Mouse (Mus musculus): ENCODE results near the gene Trpc4ap.

Gene Trpc4ap

DNA sequence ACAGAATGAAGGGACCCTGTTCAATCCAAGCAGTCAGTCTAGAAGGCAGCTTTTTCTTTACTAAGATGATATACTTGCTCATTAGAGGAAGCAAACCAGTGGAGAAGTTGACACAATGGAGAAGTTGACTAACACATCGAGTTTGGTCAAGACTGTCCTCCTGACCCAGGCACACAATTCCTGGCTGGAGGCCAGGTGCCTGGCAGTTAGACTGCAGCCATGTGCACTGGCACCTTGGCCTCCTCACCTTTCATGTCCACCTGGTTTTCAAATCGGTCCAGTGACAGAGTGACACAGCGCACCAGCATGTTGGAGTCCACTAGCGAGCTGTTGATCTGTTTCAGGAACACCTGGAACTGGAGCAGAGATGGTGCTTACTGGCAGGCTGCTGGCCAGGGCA, 54.8 kb downstream of the Trpc4ap start:
- DNase-seq, result no peak

DNA sequence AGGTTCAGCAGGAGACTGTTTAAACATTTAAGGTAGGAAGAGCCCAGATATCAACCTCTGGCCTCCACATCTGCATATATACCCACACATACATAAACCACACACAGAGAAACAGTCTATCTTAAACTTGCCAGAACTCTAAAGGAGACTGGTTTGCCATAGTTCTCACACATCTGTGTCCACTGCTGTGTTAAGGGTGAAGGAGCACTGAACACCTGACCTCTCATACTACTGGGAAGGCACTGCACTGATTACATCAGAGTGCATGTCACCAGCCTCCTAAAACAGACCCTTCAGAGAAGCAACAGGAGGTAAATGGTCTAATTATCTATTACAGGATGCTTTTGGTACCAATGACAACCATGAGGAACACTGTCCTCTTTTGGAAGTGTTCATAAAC, 55.3 kb downstream of the Trpc4ap start:
- DNase-seq, result no peak

DNA sequence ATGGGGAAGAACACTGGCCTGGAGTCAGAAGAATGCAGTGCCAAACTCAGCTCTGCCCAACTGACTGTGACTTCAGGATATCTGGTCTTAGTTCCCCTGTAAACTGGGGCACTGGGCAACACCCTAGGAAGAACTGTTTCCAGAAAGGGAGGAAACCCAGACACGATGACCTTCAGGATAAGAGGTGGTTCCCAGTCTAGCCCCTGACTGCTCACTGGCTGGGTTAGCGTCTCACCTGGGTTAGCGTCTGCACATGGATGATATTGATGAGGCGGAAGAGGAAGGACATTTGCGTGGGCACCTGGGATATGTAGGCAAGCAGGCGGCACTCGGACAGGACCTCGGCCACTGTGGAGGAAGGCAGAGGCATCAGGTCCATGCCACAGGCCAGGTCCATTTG, 56.2 kb downstream of the Trpc4ap start:
- no peak for DNase-seq

DNA sequence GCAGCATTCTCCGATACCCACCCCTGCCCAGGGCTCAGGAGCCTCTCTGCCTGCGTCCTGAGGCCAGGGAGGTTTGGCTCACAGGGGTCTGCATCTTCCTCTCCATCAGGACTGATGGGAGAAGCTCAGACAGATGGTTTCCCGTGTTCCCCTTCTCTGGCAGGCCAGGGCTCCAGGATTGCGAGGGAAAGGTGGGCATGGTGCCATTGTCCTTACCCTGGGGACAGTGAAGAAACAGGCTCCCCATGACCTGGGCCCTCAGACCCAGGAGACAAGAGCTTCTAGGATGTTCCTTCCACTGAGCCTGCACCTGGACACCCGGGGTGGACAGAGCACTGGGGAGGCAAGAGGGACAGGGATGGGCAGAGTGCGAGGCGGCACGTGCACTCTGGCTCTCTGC, 57.6 kb downstream of the Trpc4ap start:
- DNase-seq, result peak; percentile 43 to 56

DNA sequence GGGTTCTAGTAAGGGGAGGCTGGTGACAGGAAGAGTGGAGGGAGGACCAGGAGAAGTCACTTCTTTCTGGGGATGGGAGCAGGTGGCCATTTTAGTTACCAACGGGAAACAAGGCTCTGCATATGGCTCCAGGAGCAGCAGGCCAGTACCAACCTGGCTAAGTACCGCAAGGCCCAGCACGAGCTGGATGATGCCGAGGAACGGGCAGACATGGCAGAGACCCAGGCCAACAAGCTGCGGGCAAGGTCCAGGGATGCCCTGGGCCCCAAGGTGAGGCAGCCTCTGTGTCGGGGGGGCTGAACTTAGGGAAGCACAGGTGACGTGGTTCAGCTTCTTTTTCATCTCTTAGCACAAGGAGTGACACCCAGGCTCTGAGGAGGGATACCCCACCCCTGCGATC, 58.5 kb downstream of the Trpc4ap start:
- peak; percentile 64 to 72 for DNase-seq

DNA sequence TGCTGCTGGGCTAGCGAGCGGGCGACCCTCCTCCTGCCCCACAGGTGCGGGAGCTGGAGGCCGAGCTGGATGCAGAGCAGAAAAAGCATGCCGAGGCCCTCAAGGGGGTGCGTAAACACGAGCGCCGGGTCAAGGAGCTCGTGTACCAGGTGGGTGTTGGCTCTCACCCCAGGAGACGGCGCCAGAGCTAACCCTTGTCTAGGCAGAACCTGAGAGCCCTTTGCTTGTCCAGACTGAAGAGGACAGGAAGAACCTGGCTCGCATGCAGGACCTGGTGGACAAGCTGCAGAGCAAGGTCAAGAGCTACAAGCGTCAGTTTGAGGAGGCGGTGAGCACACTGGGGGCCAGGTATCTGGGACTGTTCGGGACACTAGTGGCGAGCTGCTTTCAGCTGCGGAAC, 59.1 kb downstream of the Trpc4ap start:
- DNase-seq, result peak in 1 of 2 experiments; percentile 40

DNA sequence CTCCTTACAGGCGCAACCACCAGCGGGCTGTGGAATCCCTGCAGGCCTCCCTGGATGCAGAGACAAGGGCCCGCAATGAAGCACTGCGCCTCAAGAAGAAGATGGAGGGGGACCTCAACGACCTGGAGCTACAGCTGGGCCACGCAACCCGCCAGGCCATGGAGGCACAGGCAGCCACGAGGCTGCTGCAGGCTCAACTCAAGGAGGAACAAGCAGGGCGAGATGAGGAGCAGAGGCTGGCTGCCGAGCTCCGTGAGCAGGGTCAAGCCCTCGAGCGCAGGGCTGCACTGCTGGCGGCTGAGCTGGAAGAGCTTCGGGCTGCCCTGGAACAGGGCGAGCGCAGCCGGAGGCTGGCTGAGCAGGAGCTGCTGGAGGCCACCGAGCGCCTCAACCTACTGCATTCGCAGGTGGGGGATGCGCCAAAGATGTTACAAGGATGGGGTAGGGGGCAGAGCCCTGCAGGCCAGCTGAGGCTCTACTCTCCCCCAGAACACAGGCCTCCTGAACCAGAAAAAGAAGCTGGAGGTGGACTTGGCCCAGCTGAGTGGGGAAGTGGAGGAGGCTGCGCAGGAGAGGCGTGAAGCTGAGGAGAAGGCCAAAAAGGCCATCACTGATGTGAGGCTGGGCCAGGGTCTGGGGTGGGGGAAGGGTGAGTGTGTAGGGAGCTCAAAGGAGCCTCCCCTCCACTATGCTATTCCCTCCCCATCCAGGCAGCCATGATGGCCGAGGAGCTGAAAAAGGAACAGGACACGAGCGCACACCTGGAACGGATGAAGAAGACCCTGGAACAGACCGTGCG, 59.8 kb downstream of the Trpc4ap start:
- DNase-seq, result peak in 1 of 2 experiments; percentile 29

DNA sequence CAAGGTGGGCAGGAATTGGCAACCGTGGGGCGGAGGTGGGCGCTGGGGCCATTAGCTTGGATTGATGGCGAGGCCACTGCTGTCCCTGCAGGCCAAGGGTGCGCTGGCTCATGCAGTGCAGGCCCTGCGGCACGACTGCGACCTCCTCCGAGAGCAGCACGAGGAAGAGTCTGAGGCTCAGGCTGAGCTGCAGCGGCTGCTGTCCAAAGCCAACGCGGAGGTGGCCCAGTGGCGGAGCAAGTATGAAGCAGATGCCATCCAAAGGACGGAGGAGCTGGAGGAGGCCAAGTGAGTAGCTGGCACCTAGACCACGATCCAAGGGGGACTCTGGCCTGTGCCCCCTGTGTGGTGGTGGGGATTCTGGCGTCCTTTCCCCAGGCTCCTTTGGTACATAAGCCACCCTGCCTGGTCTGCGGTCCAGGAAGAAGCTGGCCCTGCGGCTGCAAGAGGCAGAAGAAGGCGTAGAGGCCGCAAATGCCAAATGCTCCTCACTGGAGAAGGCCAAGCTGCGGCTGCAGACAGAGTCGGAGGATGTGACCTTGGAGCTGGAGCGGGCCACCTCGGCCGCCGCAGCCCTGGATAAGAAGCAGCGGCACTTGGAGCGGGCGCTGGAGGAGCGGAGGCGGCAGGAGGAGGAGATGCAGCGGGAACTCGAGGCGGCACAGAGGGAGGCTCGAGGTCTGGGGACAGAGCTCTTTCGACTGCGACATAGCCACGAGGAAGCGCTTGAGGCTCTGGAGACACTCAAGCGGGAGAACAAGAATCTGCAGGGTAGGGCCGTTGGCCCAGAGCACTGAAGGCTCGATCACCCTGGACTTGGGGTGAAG, 61.4 kb downstream of the Trpc4ap start:
- DNase-seq, result peak; percentile 64 to 70

DNA sequence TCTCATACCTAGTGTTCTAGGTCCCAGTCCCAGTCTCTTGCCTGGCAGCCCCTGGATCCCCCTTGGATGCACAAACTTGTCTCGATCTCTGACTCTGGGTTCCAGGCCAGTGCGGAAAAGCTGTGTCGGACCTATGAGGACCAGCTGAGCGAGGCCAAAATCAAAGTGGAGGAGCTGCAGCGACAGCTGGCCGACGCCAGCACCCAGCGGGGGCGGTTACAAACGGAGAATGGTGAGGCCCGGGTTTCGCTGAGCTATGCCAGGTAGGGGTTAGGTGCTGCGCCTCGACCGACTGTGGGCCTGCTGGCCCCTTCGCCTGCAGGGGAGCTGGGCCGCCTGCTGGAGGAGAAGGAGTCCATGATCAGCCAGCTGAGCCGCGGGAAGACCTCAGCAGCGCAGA, 62.0 kb downstream of the Trpc4ap start:
- peak; percentile 48 to 54 for DNase-seq

DNA sequence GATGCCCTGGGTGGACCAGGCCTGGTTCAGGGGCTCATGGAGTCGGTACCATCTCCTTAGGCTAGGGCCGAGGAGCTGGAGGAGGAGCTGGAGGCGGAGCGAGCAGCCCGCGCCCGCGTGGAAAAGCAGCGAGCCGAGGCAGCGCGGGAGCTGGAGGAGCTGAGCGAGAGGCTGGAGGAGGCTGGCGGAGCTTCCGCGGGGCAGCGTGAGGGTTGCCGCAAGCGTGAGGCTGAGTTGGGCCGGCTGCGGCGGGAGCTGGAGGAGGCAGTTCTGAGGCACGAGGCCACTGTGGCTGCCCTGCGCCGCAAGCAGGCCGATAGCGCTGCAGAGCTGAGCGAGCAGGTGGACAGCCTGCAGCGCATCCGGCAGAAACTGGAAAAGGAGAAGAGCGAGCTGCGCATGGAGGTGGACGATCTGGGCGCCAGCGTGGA, 62.9 kb downstream of the Trpc4ap start:
- DNase-seq, result peak; percentile 84

DNA sequence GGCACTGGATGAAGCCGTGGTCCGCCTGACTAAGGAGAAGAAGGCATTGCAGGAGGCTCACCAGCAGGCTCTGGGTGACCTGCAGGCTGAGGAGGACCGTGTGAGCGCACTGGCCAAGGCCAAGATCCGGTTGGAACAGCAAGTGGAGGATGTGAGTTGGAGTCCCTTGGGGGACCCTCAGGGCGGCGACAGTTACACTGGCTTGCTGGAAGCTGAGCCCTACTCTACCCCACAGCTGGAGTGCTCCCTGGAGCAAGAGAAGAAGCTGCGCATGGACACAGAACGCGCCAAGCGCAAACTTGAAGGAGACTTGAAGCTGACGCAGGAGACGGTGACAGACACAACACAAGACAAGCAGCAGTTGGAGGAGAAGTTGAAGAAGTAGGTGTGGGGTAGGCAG, 63.7 kb downstream of the Trpc4ap start:
- DNase-seq, result peak in 1 of 2 experiments; percentile 27

DNA sequence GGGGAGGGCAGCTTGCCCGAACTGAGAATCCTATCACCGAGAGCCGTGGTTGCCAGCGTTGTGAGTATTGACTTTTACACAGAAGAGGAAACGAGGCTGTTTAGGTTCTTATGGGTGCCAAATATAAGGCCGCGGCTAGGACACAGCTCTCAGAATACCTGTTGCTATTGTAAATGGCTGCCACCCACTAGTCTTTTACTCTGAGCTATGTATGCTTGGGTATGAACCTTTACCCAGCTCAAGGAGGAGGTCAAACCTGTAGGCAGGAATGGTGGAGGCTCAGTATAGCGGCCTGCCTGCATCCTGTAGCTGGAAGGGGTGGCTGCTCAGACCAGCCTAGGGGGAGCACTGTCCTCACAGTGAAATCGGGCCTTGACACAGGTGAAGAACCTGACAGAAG, 64.1 kb downstream of the Trpc4ap start:
- DNase-seq, result no peak

DNA sequence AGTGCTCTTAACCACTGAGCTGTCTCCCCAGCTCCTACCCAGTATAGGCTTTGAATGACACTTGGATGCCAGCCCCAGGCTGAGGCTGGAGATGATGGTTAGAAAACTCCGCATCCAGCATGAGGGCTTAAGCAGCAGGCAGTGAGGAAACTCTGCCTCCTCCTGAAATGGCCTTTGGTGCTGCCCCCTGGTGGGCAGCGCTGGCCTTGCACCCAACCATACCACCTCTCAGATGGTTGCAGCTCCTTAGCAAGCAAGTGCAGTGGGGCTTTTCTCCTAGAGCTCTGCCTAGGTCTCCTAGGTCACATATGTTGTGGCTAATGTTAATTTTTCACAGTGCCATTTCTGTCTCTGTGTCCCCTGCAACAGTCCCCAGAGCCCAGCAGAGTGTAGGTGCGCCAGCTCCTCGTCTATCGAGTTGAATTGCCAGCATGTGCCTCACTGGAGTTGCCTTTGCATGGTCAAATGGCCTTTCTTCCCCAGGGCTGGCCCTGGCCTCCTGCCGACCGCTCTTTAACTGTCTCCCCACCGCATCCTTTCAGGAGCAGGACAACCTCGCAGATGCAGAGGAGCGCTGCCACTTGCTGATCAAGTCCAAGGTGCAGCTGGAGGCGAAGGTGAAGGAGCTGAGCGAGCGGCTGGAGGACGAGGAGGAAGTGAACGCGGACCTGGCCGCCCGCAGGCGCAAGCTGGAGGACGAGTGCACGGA, 65.0 kb downstream of the Trpc4ap start:
- peak; percentile 84 to 89 for DNase-seq

DNA sequence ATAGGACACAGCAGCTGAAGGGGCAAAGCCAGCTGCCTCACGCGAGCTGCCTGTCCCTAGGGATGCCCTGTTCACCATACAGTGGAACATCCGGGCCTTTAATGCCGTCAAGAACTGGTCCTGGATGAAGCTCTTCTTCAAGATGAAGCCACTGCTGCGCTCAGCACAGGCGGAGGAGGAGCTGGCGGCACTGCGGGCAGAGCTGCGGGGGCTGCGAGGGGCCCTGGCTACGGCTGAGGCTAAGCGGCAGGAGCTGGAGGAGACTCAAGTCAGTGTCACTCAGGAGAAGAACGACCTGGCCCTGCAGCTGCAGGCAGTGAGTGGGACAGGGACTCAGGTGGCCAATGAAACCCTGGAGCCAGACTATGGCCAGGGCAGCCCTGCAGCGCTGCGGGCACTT, 65.9 kb downstream of the Trpc4ap start:
- DNase-seq, result no peak

DNA sequence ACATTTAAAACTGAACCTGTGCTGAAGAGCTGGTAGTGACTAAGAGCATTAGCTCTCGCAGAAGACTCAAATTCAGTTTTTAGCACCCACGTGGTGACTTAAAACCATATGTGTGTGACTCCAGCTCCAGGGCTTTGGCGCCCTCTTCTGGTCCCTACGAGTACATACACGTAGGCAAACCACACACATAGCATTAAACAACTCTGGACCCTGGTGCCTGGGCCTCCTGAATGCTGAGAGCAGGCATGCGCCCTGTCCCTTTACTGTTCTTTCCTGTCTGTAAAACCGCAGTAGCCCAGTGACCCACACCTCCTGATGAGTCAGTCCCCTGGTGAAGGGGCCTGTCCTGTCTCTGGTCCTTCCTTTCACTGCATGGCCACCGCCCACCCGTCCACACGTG, 67.5 kb downstream of the Trpc4ap start:
- DNase-seq, result peak; percentile 38 to 57

DNA sequence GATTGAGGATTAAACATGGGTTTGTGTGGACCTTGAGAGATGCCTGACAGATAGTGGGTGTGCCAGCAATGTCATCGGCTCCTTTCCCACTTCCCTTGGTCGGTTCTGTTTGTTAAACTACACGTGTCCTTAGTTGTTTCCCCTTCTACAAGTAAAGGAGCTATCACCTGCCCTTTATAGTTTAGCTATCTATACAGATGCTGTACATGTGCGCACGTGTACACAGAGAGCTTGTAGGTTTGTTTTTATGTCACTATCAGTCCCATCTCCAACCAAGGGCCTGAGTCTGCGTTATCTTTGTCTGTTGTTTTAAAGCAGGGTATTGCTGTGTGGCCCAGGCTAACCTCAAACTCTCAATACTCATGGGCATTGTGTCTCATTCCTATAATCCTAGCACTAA, 68.2 kb downstream of the Trpc4ap start:
- DNase-seq, result no peak

DNA sequence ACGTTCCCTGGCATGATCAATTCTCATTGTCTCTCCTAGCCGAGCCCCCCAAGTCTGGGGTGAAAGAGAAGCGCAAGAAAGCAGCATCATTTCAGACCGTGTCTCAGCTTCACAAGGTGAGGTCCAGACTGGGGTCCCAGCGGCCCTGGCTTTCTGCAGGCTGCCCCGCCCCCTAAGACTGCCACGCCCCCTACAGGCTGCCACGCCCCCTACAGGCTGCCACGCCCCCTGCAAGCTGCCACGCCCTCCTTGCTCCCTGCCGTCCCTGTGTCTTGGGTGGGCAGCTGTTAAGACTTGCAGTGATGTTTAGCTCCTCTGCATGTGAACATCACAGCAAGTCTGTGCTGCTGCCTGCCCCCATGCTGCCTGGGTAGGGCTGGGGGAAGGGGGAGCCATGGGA, 69.6 kb downstream of the Trpc4ap start:
- peak in 1 of 2 experiments; percentile 10 for DNase-seq

DNA sequence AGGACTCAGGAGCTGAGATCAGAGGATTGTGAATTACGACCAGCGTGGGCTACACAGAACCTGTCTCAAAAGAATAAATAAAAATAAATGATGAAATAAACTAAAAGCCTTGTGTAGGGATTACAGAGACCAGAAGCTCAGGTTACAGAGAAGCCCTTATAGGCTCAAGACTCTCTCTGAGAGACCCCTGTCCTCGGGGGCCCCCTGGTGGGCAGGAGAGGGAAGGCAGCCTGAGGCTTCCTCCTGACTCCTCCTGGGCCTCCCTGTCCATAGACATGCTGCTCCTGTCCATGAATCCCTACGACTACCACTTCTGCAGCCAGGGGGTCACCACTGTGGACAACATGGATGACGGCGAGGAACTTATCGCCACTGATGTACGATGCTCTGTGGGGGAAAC, 72.4 kb downstream of the Trpc4ap start:
- peak; percentile 93 to 97 for DNase-seq

DNA sequence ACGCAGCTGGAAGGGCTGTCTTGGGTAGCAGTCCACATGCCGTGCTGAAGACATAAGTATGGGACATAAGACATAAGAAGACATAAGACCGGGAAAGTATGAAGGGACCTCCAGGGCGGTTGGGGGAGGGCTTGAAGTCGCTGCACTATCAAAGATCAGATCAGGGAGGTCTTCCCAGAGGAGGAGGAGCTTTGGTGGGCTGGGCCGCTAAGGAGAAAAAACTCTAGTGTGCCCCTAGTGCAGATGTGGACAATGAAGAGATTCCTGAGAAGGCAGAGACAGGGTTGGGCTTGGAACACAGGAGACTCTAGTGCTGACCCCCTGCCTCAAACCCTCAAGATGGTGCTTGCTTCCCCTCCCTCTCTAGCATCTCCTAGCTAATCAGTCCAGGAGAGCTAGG, 75.2 kb downstream of the Trpc4ap start:
- no peak for DNase-seq

DNA sequence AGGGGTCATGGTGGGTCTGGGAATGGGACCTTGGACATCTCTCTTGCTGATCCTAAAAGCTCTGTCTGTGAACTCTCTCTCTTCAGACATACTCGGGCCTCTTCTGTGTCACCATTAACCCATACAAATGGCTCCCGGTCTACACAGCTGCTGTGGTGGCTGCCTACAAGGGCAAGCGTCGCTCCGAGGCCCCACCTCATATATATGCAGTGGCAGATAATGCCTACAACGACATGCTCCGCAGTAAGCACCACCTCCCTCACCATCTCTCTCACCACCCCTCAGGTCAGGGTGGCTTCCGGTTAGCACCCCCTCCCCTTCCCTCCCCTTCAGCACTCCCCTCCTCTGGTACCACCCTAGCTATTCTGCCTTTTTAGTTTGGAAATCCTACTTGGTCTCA, 78.2 kb downstream of the Trpc4ap start:
- DNase-seq, result no peak

DNA sequence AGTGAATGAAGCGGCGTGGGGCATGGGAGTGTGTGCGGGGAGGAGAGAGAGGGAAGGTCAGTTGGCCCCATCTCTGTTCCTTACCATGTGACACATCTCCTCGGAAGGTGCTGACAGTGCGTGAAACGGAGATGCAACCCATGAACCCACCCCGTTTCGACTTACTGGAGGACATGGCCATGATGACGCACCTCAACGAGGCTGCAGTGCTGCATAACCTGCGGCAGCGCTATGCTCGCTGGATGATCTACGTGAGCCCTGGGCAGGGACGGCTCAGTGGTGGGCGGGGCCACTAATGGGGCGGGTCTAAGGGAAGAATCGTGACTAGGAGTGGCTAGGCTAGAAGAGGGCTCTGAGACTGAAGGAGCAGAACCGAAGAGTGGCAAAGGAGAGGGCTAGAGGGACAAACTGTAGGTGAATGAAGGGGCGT, 78.8 kb downstream of the Trpc4ap start:
- peak; percentile 80 to 87 for DNase-seq

DNA sequence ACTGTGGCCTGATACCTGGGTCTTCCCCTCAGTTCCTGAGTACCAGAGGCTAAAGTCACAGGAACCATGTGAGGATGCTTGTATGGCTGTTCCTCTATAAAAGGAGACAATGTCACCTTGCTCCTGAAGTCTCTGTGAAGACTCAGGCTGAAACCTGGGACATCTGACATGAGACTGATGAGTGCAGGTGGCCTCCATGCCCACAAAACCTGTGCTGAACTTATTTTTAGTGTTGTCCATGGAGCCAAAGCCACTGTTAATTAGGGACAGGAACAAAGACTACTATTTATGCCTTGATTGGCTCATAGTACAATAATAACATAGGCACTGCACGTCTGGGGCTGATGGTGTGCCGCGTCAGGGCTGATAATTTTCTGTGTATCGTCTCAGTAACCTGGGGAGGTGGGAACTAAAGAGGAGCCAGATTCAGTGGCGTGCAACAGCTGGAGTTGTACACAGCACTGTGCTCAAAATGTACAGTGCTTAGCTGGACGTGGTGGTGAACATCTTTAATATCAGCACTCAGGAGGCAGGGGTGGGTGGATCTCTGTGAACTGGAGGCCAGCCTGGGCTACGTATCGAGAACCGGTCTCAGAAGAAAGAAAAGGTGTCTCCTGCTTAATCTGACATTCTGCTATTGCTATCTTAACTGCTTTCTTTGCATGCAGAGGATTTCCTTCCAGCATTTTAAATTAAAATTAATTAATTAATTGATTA, 80.2 kb downstream of the Trpc4ap start:
- DNase-seq, result no peak

DNA sequence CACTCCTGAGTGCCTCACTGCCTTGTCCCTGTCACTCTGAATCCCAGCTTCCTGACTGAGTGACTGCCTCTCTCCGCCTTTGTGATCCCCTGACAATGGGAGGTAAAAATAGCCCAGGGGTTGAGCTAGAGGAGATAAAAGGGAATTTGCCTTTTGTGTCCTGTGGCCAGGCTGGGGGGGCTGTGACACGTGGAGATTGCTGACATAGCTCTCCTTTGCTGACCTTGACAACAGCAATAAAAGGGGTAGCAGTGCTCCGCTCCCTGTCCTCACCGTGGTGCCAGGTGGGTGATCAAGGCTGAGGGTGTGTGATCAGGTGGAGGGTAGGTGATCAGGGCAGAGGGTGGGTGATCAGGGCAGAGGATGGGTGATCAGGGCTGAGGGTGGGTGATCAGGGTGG, 81.2 kb downstream of the Trpc4ap start, which contains the start of gene Myh7b:
Gene Myh7b, plus strand, starts transcription at position 235 of the 400 bp plus-strand sequence.
- DNase-seq, result no peak
